Mouse (Mus musculus) cerebellum, postnatal 4 days (tissue): ENCODE measurements at regions not wholly inside any gene's neighbourhood (a gene's known extent, or its start where the extent isn't known, plus 50 kb on each side); places are given as distances from the start of the nearest gene placed in this dataset.

Experiments
- DNase-seq, 2 experiments: peaks; one replicate each; pipeline ENCODE4 v3.0.0; 2022; ENCODE audit warnings: low spot score in 2 of 2, mixed read lengths in 1 of 2

- no peak for DNase-seq
Observed at GRCm38 (mm10) chr17:4940589-4940988, 53.5 kb upstream of the Arid1b start.

GRCm38 (mm10) chr17:4941286-4941800 is 52.8 kb upstream of the Arid1b start:
- no peak for DNase-seq

- no peak for DNase-seq
Observed at GRCm38 (mm10) chr17:4942868-4943267, 51.3 kb upstream of the Arid1b start.
